Mouse (Mus musculus) activated CD4-positive, CD25-positive, alpha-beta regulatory T cell, adult 9 weeks (primary cell): ENCODE data around the gene Retreg3. TPM values are rescaled to one million over a fixed set of nuclear protein-coding genes. Genes with fewer than 3 reads are reported as not detected.

Experiments
- polyA plus RNA-seq: library from polyadenylated mRNA; unstranded; fragments of 100-300 nt; shearing (Covaris generic); gene quantifications from one replicate; pipeline ENCODE4 v1.2.1, GENCODE M21; 2017

Gene Retreg3
- 70.2 TPM for polyA plus RNA-seq

DNA sequence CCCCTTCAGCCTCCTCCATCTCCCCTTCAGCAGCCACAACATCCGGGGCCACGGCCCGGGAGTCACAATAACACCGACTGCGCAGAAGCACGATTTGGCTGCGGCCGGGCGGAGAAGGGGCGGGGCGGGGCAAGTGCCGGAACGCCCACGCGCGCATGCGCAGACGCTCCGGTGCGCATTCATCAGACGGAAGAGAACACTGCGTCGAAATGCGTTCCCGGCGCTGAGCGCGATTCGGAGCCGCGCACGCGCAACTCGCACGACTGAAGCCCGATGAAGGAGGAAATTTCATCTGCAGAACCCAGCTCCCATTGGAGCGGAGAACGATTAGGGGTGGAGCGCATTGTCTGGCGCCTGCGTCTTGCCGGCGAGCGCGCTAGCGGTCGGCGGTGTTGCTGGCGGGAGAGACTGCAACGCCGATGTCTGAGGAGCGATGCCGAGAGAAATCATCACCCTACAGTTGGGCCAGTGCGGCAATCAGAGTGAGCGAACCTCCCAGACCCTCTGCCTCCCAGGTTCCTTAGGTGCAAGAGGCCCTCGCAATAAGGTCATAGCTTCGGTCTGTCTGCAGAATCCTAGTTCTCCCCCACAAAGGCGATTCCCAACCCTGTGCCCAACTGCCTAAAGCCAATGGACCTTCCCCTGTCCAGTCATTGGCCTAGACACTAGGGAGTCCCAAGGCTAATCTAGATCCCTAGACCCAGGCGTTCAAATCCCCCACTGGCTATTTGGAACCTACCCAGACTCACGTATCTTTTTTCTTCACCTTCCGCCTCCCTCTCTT is at the start of gene Retreg3, which contains the start of gene Tubg1:
Gene Retreg3, minus strand, starts transcription at position 133 of the 784 bp plus-strand sequence.
Gene Tubg1, plus strand, starts transcription at position 178 of the 784 bp plus-strand sequence.

DNA sequence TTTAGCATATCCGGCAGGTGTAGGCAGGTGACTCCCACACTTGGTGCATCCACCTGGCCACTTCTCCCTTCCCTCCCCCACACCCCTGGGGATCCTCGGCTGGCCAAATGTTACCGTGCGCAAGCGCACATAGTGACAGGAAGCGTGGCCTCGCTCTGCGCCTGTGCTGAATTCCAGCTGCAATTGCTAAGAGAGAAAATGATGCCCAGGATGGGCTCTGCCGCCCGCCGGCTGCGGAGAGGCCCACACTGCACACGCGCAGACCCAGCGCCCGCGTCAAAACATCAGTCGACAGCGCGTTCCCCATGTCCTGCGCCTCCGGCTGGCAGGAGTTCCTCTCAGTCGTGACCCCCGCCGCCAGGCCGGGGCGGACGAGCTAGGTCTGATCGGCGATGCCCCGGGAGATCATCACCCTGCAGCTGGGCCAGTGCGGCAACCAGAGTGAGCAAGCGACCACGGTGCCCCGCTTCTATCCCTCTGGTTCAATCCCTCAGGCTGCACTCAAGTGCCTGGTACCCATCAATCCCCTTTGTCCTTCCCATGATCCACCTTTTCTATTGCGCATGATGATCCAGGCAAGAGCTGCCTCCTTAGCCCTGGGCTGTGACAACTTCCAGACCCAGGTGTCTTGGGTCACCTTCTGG is 36.2 kb upstream of the Retreg3 start, which contains the start of gene Tubg2:
Gene Tubg2, plus strand, starts transcription at position 180 of the 644 bp plus-strand sequence.

DNA sequence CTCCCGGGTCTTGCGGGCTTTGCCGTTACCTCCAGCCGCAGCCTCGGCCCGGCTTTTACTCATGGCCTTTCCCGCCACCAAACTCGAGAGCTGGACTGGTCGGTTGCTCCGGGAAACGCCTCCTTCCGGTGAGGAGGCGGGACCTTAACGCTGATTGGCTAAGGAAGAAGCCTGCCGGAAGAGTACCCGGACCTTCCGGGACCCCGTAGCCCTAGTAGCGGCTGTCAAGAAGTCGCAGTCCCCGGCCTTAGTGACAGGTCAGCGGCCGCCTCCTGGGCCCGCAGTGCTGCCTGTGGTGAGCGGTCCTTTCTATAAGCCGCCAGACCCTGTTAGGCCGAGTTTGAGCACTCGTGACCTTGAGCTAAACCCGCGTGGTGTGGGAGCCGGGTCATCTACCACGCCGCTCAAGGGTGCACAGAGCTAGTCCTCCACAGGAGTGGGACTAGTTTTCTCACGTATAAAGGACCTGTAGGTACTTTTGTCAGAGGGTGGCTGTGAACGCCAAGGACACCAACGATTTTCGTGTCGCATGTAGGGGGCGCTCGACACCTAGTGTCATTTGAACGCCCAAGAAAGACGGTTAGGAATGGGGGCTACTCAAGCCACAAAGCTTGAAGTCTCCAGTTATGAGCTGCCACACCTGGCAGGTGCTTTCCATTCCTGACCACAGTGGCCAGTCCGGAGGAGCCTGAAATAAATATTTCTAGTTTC is 24.2 kb downstream of the Retreg3 start, which contains the start of gene Psmc3ip:
Gene Psmc3ip, minus strand, starts transcription at position 123 of the 711 bp plus-strand sequence.

DNA sequence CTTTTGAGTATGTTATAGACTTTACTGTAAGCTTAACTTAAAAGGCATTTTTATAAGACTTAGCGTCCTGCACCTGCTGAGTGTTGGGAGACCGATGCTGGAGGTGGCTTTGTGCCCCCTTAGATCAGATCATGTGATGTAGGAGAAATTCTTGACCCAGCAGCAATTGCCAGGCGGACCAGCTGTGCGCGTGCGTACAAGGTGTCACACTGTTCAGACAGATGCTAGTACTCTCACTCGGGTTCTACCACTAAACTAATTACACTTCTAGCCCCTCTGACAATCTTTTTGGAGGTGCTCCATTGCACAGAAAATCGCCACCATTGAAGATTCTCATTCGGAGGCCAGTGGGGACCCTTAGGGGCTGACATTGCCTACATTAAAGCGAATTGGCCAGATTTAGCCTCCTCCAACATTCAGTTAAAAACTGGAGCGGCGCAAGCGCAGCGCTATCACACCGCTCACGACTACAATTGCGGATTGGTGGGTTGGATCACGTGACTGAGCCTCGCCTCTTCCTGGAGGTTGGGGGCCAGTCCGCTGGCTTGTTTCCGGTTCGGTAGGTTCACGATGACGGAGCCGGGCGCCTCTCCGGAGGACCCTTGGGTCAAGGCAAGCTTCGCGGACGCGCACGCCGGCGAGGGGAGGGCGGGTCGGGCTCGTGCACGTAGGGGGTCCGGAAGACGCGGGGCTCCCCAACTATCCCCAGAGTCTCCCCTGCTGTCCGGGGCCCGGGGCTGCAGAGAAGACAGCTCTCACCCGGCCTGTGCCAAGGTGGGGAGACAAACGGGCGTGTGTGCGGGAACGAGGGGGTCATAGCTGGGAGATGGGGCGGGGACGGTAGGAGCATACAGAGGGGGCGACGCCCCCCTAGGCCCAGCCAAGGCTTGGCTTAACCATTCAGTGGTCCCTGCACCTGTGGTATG is 32.7 kb downstream of the Retreg3 start, which contains the start of gene Mlx:
Gene Mlx, plus strand, starts transcription at position 522 of the 926 bp plus-strand sequence.

DNA sequence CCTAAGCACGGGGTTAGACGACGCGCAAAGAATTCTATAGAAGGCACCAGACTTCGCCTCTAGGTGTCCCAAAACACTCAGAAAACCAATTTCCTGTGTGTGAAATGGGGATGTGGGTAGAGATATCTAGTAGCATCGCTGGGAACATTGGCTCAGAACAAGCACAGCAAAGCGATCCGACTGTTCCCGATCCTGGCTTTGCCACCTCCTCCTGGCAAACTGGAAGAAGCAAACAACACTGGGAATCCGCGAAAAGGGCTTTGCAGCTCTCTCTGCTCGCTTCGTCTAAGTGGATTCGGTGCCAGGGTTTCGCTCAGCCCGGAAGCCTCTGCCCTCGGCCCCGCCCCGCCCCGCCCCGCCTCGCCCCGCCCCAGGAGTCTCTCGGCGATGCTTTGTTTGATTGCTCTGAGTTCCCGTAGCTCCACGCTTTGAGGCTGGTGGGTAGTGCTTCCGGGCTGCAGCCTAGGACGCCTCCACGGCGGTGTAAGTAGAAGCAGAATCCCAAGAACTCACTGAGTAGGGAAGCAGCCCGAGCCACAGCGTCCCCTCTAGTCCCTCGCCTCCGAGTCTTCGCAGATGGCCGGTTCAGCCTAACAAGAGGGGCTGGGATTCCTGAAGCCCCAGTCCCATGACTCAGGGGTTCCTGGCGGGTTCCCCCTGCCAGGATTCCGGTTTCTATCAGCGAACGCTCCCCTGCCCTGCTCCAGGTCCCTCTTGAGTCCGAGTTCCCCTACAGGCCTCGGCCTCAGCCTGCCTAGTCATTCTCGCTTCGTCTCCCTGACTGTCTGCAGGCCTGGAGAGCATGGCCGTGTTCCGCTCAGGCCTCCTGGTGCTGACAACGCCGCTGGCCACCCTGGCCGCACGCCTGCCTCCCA is 37.2 kb downstream of the Retreg3 start, which contains the start of gene Coasy:
Gene Coasy, plus strand, starts transcription at position 358 of the 875 bp plus-strand sequence.

DNA sequence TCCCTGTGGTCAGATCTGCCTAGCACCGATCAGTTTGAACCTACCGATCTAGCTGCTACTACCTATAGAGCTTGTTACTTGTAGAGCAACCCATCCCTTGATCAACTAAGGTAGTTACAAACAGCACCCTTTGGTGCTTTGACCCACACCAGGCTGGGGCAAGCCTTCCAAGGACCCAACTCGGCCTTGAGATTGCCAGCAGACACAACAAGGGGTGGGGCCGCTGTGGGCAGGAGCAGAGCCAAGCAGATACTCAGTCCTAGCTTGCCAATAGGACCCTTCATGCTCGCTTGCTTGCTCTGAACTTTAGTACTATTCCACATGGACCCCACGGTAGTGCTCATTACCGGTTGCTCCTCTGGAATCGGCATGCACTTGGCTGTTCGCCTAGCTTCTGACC is 41.6 kb downstream of the Retreg3 start, which contains the start of gene Hsd17b1:
Gene Hsd17b1, plus strand, starts transcription at position 291 of the 400 bp plus-strand sequence.

DNA sequence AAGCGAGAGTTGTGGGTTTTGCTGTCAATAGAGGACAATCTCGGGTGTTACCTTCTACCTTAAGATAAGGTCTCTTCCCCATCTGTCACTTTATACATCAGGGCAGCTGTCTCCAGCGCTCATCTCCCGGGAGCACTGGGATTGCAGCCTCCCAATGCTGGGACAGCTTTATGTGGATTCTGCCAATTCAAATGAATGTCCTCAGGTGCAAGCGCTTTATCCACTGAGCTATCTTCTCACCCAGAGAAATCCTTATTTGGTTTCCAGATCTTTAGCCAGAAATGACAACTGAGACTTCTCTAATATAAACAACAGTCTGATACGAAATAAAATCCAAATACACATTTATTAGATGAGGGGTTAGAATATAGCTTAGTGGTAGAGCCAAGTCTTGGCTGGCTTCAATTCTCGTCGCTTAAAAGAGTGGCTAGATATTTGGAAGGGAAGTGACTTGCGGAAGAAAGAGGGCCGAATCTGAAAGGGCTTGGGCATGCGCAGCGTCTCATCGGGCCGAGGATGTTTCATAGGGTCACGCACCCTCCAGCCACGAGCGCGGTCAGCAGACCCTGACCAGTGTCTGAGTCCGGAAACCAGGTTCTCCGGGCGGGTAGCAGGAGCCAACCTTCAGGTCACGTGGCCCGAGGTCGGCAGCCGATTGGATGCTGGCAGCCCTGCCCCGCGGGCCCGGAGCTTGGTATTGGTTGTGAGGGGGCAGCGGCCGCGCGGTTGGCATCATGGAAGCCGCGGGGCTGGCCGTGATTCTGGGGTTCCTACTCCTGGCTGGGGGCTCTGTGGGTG is 50.1 kb downstream of the Retreg3 start, which contains the start of gene Naglu:
Gene Naglu, plus strand, starts transcription at position 622 of the 798 bp plus-strand sequence.

Other genes with a start within 250 kb of the Retreg3 start
- 307 TPM for gene Stat3, start 180.4 kb downstream of the Retreg3 start, polyA plus RNA-seq
- gene Cavin1, start 149.0 kb downstream of the Retreg3 start, polyA plus RNA-seq, result 0.38 TPM
- 10.3 TPM for gene Atp6v0a1, start 110.4 kb downstream of the Retreg3 start, polyA plus RNA-seq
- gene Naglu, start 49.9 kb downstream of the Retreg3 start, polyA plus RNA-seq, result 6.7 TPM
- 0.42 TPM for gene Hsd17b1, start 41.5 kb downstream of the Retreg3 start, polyA plus RNA-seq
- 35.2 TPM for gene Coasy, start 37.3 kb downstream of the Retreg3 start, polyA plus RNA-seq
- gene Mlx, start 32.6 kb downstream of the Retreg3 start, polyA plus RNA-seq, result 126 TPM
- 8.4 TPM for gene Psmc3ip, start 24.5 kb downstream of the Retreg3 start, polyA plus RNA-seq
- gene Tubg1, start within 50 bp of the Retreg3 start, polyA plus RNA-seq, result 45.3 TPM
- 4.3 TPM for gene Tubg2, start 36.0 kb upstream of the Retreg3 start, polyA plus RNA-seq
- gene Cntnap1, start 50.6 kb upstream of the Retreg3 start, polyA plus RNA-seq, result 0.13 TPM
- 0.24 TPM for gene Plekhh3, start 51.5 kb upstream of the Retreg3 start, polyA plus RNA-seq
- gene Ccr10, start 55.5 kb upstream of the Retreg3 start, polyA plus RNA-seq, result 1.9 TPM
- 96.4 TPM for gene Ezh1, start 106.6 kb upstream of the Retreg3 start, polyA plus RNA-seq
- not detected for gene Ramp2, start 126.1 kb upstream of the Retreg3 start, polyA plus RNA-seq
- 157 TPM for gene Vps25, start 133.8 kb upstream of the Retreg3 start, polyA plus RNA-seq
- 2.4 TPM for gene Wnk4, start 140.7 kb upstream of the Retreg3 start, polyA plus RNA-seq
- gene Cntd1, start 159.1 kb upstream of the Retreg3 start, polyA plus RNA-seq, result not detected
- gene Coa3, start 159.2 kb upstream of the Retreg3 start, polyA plus RNA-seq, result 130 TPM
- gene Becn1, start 182.4 kb upstream of the Retreg3 start, polyA plus RNA-seq, result 217 TPM
- 156 TPM for gene Psme3, start 196.3 kb upstream of the Retreg3 start, polyA plus RNA-seq
- 4.1 TPM for gene Aoc2, start 205.2 kb upstream of the Retreg3 start, polyA plus RNA-seq
- not detected for gene Aoc3, start 210.7 kb upstream of the Retreg3 start, polyA plus RNA-seq
- not detected for gene G6pc, start 247.7 kb upstream of the Retreg3 start, polyA plus RNA-seq